Mouse (Mus musculus) left cerebral cortex, postnatal 14 days (tissue): Measurements from ENCODE around the gene Lrrk2. TPM values are rescaled to one million over a fixed set of nuclear protein-coding genes. Genes with fewer than 3 reads are reported as not detected.

Experiments
- DNase-seq, 2 experiments: peaks; one replicate each; pipeline ENCODE4 v3.0.0; 2021 to 2022; ENCODE audit warnings: low spot score in 2 of 2, mixed read lengths in 1 of 2
- intact Hi-C: fragments of 180-260 bp; cut with DNase I; formaldehyde crosslinking; loops from one replicate; pipeline ENCODE4 v1.15.1; 2025
- total RNA-seq, 2 experiments: library from RNA; stranded (reverse); gene quantifications; 2 replicates each; pipeline ENCODE4 v1.2.3; 2021

Gene Lrrk2
- total RNA-seq, 2 experiments from 2014 or later, result 20.8 to 21.5 TPM

DNA sequence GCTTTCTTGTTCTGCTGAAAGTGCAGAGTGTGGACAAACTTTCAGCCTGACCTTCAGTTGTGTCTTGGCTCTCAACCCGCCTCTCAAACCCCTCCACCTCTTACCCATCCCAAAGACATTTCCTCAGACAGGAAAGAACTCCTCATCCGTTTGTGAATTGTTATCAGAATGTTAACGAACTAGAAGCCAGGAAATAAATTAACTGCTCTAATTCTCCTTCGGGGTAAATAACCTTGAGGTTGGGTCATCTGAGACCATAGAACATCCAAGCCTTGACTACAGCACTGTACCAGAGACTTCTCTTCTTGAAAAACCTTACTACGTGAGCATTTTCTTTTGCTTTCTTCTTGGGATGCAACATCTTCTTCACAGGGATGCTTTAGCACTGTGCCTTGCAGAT is 988 bp upstream of the Lrrk2 start:
- no peak for DNase-seq
- intact Hi-C loops, result loop anchor here (5.0 kb wide), 1 partner anchor 60 kb away; no protein-coding TSS in a partner anchor

DNA sequence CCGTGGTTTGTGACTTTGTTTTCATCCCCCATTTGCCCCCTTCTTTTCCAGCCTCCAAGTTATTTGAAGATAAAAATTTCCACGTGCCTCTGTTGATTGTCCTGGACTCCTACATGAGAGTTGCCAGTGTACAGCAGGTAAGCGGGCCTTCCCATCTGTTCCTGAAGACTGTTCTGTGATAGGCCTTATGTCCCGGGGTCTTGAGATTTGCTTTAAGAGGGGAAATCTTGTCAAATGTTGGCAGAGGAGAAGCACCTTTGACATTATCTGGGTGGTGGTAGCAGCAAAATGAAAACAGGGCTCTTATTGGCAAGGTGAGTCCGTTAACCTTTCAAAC is 562 bp downstream of the Lrrk2 start:
- intact Hi-C loops, result loop anchor here (5.0 kb wide), 1 partner anchor 61 kb away; no protein-coding TSS in a partner anchor
- DNase-seq, result no peak

DNA sequence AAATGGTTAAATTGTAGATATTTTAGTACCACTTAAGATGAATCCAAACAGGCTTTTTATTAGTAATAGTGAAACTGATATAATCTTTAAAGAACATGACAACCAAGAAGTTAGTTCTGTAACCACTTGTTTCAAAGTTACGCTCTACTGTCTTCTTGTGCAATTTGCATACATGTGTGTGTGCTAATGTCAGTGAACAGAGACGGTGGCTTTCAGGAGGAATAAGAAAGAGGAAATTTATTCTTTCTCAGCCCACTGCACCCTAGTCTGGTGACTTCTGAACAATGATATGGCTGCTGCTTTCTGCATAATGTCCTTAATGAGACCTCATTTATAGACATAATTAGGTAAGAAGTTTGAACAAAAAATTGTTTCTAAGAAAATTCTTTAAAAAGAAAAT is 7.1 kb downstream of the Lrrk2 start:
- intact Hi-C loops, result no loop called here
- DNase-seq, result no peak

DNA sequence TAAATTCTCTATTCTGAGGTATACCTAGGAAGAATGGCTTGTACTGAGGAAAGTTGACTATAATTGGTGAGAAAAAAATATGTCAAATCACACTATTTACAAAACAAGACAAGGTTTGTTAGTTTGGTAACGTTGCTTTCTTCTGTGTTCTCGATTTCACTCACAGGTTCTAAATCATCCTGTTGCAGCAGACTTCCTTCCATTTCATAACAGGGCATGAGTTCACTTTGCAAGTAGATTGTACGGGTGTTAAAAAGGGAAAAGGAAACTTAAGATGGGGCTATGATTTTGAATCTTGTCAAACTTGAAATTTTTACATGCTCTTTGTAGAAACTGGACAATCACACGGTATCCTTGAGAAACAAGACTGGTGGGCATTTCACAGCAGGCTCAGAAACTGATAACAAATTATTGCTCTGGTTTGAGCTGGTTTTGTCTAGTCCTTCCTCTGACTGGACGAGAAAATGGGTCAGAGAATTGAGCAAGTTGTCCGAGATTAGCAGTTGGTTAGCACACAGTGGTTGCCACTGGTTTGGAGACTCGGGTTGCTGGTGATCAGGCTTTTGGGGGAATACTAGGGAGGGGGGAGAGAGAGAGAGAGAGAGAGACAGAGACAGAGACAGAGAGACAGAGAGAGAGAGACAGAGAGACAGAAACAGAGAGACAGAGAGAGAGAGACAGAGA is 13.0 kb downstream of the Lrrk2 start:
- no peak for DNase-seq
- intact Hi-C loops, result no loop called here

DNA sequence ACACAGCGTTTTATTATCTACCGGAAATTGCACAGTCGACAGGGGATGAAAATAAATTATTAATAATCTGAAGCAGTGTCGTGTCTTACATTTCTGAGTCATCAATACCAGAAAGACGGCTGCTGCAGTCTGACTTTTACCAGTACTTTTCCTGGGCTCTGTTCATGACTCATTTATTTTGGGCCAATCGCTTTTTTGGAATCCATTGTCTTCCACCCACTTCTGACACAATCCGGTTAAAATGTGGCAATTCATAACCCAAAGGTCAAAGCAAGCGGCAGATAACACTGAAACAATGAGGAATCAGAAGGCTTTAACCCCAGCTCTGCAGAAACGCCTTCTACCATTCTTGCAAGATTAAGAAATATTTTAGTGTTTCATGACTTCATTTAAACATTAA is 17.7 kb downstream of the Lrrk2 start:
- DNase-seq, result no peak
- intact Hi-C loops, result no loop called here

DNA sequence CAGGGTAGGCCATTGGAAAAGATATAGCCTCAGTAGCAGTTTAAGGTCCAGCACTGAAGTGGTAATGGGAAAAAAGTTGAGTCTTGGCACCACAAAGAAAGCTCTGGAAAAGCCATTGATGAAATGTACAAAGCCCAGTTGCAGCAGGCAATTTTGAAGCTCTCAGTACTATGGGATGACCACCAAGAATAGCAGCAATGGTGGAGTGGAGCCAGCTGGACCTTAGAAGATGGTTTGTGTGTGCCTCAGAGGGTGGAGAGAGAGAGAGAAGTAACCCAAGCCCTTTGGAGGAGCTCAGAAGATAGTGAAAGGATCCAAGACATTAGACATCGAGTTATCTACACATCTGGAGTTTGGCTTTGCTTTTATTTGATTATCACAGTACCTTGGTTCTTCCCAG is 20.1 kb downstream of the Lrrk2 start:
- no peak for DNase-seq
- intact Hi-C loops, result no loop called here

DNA sequence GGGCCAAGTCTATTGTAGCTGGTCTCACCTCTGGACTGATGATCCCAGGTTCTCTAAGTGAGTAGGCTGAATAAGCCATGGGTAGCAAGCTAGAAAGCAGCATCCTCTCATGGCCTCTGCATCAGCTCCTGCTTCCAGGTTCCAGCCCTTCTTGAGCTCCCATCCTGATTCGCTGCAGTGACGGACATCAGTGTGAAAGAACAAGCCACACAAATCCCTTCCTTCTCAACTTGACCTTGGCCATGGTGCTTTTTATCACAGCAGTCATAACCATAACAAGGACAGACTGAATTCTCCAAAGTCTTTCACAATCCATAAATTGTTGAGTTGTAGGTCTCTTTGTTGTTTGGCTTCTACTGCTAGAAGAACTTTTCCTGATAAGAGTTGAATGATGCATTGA is 20.9 kb downstream of the Lrrk2 start:
- intact Hi-C loops, result no loop called here
- no peak for DNase-seq

DNA sequence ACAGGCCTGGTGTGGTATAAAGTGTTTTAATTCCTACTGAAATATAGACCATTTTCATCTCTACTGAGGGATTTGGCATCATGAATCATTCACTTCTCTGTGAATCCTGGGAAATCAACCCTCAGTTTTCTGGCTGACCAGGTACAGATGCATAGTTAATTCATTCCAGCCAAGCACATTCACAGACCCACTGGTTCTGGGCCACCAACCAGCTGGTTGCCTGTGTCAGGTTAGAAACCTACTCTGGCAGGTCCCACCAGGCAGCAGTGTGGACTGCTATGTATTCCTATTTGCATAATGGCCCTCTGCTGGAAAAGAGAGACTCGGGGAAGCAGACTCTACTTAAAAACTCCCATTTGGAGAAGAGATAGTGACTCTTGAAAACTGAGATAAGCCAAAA is 27.9 kb downstream of the Lrrk2 start:
- DNase-seq, result no peak
- intact Hi-C loops, result no loop called here

DNA sequence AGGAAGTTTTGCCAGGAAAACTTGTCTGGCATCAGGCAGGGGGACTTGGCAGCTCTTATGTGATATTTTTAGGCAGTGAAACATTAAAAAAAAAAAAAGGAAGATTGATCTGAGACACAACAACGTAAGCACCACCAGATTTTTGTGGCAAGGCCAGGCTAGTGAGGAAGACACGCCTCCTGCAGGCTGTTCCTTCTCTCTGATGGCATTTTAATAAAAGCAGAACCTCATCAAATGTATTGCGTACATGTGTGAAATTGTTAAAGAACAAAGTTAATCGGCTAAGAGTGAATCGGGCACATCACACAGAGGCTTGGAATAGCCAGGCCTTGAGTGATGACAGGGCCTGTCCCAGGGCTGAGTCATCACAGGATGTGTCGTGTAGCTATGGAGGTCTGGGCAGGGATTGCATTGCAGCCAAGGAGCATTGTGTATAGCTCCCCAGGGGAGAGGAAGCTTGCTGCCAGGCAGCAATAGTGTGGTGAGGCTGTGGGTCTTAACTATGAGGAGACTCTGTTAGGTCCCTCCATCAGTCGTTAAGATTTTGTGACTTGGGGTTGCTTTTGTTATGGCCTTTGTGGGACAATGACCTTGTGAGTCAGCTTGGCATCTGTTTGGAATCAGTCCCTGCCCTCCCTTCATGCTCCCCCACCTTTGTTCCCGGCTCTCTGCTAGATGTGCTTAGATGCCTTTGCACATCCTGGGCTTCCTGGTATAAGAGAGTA is 30.2 kb downstream of the Lrrk2 start:
- DNase-seq, result peak; percentile 13 to 30
- intact Hi-C loops, result no loop called here

DNA sequence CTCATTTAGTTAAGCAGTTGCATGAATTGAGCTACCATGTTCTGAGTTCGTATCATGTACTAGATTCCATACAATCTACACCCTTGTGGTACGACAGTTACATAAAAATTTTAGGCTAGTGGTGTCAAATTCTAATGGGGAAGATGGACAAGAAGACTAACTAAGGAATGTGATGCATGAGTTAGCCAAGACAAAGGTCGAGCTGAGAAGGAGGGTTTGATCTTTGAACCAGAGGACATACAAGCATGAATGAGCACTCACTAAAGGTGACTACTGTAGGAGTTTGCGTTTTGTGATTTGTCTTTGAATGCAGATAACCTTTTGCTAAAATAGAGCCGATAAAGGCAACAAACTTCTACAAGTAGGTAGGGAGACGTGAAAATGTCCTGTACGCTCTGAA is 31.1 kb downstream of the Lrrk2 start:
- intact Hi-C loops, result no loop called here
- DNase-seq, result no peak

DNA sequence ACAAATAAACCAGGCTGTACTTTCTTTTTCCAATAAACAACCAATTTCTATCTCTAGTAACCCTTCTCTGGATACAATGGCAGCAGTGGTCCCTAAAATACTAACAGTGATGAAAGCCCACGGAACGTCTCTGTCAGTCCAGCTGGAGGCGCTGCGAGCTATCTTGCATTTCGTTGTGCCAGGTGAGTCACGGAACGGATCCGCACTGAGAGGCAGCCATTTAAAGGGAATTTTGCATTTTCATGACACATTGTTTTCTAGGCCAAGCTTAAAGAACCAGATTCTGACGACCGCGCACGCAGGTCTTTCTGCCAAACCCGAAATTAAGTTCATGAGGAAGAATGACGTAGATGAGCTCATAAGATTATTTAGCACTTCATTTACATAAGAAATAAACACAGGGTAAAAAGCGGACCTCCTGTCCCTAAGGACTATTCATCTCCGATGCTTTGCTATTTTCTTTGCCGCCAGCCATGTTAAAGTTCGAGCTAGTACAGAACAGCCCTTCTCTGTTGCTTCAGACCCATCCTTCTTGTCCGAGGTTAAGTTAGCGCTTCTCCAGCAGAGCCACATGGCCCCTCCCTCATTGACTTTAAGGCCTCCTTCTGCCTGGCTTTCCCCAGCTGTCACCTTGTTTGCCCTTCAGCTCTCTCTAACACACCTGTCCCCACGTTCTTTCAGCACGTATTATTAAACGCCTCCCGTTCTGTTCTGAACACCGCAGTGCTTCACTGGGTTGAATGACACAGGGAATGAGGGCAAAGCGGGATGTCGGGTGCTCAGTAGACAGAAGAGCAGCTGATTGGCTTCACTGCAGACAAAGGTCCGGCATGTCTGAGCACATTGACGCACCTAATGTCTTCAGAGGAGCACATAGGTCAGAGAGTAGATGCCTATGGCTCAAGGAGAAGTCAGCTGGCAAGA is 36.5 kb downstream of the Lrrk2 start:
- intact Hi-C loops, result no loop called here
- peak in 1 of 2 experiments; percentile 52 for DNase-seq

DNA sequence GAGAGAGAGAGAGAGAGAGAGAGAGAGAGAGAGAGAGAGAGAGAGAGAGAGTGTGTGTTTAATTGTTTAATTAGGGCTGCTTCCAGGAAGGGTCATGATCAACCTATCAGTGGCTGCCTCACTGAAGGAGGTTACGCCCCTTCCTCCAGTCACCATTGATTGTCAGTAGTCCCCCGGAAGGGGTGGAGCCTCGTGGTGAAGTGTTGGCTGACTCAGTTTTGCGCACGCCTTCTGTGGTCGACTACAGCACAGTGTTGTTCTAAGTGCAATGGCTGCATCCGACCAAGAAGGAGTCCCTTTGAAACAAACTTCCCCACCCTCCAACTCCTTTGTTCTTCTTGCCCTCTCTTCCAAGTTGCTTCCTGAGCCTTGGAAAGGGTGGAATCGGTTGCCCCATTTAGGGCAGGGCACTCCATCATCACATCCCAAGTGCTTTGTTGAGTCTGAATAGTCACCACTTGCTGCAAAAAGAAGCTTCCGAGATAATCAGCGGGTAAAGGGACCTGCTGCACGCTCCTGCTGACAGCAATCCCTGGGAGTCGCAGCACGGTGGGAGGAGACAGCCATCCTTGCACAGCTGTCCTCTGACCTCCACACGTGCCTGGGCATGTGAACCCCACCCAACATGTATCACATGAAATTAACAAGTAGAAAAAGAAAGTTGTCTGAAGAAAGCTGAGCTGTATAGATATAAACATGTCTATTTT is 62.4 kb downstream of the Lrrk2 start:
- intact Hi-C loops, result no loop called here
- no peak for DNase-seq

DNA sequence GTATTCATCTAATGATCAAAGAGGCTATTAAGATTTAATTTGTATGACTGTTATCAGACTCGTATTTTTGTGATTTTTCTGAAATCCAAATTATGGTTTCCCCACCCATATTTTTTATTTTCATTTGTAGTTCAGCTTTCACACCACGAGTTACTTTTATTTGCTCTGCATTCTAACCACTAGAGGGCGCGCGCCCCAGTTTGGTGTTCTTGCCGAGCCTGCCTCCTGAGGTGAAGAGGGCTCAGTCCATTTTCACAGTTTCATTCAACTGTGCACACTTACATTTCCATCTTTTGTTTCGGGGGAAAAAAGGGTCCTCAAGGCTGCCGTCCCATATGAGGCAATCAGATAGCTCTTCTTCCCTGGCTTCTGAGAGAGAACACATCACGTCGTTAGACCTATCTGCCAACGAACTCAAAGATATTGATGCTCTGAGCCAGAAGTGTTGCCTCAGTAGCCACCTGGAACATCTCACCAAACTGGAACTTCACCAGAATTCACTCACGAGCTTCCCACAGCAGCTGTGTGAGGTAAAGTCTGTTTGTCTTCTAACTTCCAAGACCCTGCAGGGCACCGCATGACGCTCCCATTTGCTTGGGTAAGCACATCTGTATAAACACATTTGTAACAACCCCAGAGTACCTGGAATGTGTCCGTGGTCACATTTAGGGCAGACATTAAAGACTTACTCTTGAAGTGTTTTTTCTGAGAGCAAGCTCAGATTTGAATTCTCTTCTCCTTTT is 64.0 kb downstream of the Lrrk2 start:
- intact Hi-C loops, result no loop called here
- DNase-seq, result peak in 1 of 2 experiments; percentile 40

DNA sequence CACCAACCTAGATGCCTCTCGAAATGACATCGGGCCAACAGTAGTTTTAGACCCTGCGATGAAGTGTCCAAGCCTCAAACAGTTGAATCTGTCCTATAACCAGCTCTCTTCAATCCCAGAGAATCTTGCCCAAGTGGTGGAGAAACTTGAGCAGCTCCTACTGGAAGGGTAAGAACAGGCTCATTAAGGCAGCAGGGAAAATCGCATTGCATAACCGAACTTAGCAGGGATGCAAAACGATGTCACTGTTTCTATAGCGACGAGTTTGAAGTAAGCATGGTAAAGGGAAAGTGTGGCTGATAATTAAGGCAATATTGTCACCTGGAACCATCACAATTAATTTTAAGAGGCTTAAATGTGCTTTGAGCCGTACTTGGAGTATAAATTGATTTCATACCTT is 65.8 kb downstream of the Lrrk2 start:
- intact Hi-C loops, result no loop called here
- no peak for DNase-seq

DNA sequence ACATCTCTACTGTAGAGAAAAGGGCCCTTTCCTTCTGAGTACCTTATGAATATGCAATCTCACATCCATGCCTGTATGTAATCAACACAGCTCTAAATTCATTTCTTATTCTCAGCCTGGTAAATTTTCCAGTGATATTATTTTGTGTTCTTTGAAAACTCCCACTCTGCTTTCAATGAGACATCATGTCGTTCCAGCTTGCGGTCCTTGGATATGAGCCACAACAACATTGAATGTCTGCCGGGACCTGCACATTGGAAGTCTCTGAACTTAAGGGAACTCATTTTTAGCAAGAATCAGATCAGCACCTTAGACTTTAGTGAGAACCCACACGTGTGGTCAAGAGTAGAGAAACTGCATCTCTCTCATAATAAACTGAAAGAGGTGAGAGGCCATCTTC is 72.5 kb downstream of the Lrrk2 start:
- DNase-seq, result peak in 1 of 2 experiments; percentile 15

DNA sequence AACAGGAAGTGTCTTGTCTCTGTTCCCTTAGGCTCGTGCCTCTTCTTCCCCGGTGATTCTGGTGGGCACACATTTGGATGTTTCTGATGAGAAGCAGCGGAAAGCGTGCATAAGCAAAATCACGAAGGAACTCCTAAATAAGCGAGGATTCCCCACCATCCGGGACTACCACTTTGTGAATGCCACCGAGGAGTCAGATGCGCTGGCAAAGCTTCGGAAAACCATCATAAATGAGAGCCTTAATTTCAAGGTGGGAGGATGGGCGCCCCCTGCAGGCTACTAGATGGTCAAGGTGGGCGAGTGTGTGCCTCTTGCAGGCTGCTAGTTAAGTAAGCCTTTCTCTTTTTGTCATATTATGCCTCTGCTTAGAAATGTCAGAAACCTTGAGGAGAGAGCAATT is 79.1 kb downstream of the Lrrk2 start:
- peak; percentile 67 to 73 for DNase-seq
- intact Hi-C loops, result loop anchor here (10.0 kb wide), 1 partner anchor 447 kb away; no protein-coding TSS in a partner anchor

More for the DNA sequence above, 72.5 kb downstream of the Lrrk2 start:
- intact Hi-C loops, result no loop called here

DNA sequence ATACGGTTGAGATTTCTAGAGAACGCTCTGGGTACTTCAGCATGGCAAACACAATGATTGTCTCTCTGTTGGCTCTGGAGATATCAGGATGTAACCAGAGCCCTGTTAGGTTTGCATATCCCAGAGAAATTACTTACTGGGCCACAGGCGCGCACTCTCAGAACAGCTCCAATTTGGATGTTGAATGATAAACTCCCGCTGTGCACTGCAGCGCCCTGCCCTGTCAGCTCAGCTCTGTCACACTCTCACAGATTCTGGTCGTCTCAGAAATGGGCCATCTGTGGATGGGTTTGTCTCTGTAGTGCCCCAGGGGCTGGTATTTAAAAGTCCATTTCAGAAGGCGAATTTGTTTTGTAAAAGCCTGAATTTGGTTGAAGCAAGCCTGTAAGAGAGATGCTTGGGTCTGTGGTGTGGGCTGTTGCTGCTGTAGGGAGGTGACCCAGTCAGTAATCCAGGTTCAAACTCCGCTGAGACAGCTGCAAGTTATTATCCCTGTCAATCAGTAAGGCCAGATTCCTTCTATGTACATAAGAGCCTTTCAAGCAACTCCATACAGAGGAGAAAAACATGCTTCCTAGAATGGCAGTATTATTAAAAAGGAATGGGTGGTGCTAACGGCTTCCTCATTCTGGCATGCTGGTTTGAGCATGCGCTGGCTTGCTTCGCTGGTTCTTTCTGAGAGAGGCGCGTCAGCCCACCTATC is 80.6 kb downstream of the Lrrk2 start:
- intact Hi-C loops, result loop anchor here (2.0 to 10.0 kb wide), 2 partner anchors 145 to 449 kb away; no protein-coding TSS in a partner anchor
- DNase-seq, result no peak

DNA sequence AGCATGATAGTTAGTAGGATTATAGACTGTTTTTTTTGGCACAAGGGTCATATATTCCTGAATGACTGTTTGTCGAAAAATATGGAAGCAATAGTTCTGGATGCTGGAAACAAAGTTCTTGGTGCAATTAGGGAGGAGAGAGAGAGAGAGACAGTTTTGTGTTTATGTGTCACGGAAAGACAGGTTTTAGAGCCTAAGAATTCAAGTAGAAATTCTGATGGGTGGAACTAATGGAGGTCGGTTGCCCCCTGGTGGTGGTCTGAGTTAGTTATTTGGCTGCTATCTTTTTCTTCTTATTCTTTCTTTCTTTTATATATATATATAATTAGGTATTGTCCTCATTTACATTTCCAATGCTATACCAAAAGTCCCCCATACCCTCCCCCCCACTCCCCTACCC is 81.6 kb downstream of the Lrrk2 start:
- DNase-seq, result peak; percentile 69 to 79

More for the DNA sequence above, 81.6 kb downstream of the Lrrk2 start:
- intact Hi-C loops, result loop anchor here (2.0 to 10.0 kb wide), 2 partner anchors 146 to 450 kb away; no protein-coding TSS in a partner anchor
